Mouse (Mus musculus): Measurements from ENCODE around the gene Lao1.

DNA sequence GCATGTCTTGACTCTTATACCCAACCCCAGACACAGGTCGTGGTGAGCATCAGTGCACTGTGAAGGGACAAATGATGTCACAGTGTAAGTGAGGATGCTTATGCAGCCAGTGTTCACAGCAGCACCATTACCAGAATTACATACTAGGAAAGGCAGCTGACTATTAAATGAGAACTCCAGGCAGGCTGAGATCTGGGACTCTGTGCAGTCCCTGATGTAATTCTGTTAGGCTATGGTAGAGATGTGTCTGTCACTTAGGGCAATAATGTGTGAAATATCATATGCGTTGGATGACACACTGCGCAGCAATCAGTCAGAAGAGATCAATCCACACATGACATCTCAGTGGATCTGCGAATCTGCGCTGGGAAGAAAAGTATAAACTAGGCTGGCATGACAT, 55.7 kb downstream of the Lao1 start:
- TF ChIP-seq CTCF (IDR thresholded peaks at IDR 0.05; ENCODE audit: borderline replicate concordance, insufficient read depth, low read depth, low read length) (no peak), POLR2A (IDR thresholded peaks at IDR 0.05; ENCODE audit: borderline replicate concordance, insufficient read depth, low read length) (no peak)
